Mouse (Mus musculus) kidney, adult 8-10 months (tissue): Measurements from ENCODE around the gene Tmem140.

ENCODE experiments used
- DNase-seq, 2 experiments: peaks; one replicate each; pipeline ENCODE4 v3.0.0; 2022

Tmem140 gene

GRCm38 (mm10) chr6:34909631-34910345 is 46.8 kb downstream of the Tmem140 start:
- peak in 1 of 2 experiments; percentile 49 for DNase-seq

DNA sequence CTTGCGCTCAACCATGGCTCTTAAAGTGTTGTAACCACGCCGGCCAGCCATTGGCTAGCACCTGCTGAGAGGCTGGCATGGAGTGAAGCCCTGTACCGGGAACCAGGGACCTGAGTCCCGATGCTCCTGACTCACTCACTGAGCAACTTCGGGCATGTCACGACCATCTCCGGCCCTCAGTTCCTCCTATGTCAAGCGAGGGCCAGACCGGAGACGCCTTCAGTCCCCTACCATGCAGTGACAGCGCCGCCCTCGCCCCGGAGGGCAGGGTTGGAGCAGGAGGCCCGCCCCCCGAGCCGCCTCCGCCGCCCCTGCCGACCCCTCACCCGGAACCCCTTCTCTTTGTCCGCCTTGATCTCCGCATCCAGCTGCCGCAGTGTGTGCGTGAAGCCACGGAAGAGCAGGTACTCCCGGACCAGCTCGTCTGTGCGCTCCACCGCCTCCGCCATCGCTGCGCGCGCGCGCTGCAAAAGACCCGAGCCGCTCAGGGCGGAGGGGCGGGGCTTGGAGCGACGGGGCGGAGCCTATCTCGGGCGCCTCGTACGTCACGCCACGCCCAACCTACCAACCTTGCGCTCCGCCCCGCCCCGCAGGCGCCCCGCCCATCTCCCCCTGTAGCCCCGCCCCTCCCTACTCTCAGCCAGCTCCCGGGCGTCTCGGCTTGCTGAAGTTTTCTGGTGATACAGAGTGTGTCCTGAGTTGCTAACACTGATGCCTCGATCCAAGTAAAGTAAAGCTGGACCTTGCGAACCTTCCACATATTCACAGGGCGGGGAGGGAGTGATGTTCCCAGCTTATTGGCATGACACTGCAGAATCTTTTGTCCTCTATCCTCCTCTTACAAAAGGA is 47.6 kb downstream of the Tmem140 start, which contains the start of gene Wdr91:
Gene Wdr91, minus strand, starts transcription at position 506 of the 849 bp plus-strand sequence.
- peak; percentile 89 to 93 for DNase-seq

GRCm38 (mm10) chr6:34913341-34914040 is 50.5 kb downstream of the Tmem140 start:
- DNase-seq: no peak

DNA sequence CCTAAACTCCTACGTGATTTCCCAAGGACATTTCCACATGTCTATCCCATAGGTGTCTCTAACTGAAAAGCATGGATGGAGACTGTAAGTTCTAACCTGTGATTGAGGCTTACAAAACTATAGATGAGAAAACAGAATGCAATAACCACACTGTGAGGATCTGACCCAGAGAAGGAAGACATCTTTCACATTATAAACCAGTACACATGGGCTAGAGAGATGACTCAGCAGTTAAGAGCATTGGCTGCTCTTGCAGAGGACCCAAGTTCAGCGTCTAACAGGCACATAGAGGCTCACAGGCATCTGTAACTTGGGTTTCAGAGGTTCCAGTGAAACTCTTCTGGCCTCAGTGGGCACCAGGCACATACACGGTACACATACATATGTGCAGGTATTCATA is 51.5 kb downstream of the Tmem140 start:
- DNase-seq: no peak

- no peak for DNase-seq
These were observed 56.2 kb downstream of the Tmem140 start for GRCm38 (mm10) chr6:34919146-34919545.

DNA sequence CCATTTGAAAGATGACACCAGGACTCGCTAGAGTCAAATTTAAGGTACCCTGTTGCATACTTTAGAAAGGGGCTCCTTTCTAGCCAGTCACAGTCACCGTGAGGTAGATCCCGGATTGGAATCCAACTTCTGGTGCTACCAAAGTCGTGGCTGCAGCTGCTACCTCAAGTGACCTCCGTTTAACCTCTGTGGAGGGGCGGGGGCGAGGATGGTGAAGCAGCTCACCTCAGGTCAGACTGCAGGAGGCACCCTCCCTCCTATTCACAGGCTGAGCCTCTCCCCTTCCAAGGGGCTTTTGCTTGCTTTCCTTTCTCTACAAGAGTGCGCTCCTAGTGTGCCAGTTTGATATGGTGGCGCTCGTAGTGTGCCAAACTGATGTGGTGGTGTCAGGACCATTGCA is 57.0 kb downstream of the Tmem140 start, which contains the start of gene Stra8:
Gene Stra8, plus strand, starts transcription at position 208 of the 400 bp plus-strand sequence.
- no peak for DNase-seq

DNA sequence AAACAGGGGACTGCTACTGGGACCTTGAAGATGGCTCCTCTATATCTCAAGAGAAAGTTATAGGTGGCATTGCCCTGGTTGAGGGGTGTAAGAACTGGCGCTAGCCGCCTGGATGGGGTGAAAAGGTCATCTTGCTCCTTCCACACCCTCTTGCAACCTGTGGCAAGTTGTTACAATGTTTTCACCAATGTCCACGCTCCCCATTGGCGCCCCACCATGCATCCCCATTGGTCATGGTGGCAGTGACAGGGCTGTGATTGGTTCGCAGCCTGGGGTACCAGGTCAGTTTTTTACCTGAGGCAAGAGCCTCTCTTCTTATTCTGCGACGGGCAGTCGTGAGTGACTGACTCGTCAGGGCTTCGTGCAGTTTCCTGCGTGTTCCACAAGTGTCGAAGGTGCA is 57.7 kb downstream of the Tmem140 start:
- no peak for DNase-seq

DNA sequence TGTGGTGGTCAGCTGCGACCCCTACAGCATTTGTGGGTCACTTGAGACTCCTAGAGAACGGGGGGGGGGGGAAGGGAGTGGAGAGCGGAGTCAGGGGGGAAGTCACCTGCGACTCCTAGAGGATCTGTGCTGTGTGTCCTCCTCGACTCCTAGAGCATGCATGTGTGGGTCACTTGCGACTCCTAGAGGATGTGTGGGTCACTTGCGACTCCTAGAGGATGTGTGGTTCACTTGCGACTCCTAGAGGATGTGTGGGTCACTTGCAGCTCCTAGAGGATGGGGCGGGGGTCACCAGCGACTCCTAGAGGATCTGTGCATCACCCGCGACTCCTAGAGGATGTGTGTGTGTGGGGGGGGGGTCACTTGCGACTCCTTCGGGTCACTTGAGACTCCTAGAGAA is 59.0 kb downstream of the Tmem140 start:
- DNase-seq: peak; percentile 59 to 69
